Mouse (Mus musculus) retina, postnatal 1 day (tissue): ENCODE data around the gene Mief1.

Experiments used
- DNase-seq: peaks from one replicate; pipeline ENCODE4 v3.0.0-alpha.2; 2012

Mief1 gene

DNA sequence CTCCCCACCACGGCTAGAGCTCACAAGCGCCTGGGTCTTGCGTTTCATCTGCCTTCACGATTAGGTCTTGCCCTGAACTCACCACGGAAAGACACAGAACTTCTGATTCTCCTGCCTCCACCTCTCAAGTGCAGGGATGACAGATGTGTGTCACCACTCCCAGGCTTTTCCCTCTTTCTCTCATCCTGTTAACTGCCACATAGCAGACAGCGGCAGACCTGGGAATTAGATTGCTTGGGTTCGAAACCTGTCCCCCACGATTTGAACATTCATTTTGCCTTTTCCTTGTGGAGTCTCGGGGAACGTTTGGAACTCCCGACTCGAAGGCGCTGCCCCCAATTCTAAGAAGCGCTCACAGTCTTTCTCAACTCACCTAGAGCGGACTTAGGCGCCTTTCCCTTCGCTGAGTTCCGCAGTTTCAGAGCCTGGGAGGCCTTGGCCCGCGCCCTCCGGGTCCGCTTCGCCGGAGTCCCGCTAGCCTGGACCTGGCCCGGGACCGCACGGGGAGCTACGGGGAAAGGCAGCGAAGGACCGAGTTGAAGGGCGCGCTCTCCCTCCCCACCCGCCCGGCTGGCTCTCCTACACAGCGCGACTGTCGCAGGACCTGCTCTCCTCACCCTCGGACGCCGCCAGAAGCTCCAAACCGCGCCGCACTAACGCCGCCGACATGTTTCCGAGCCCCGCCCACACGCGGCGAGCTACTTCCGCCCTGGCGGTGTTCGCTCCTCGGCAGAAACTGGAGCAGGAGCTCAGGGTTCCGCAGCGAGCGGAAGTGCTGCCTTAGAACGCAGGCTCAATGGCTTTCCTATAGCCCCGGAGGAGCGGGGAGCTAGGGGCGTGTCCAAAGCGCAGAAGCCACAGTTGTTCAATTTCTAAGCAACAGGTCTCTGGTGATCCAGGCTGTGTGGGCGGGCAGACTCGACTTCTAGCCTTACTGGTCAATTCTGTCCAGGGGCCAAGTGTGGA lies 30.1 kb downstream of the Mief1 start, which contains the start of gene Rps19bp1:
Gene Rps19bp1, minus strand, starts transcription at position 706 of the 966 bp plus-strand sequence.
- peak; percentile 96 for DNase-seq

DNA sequence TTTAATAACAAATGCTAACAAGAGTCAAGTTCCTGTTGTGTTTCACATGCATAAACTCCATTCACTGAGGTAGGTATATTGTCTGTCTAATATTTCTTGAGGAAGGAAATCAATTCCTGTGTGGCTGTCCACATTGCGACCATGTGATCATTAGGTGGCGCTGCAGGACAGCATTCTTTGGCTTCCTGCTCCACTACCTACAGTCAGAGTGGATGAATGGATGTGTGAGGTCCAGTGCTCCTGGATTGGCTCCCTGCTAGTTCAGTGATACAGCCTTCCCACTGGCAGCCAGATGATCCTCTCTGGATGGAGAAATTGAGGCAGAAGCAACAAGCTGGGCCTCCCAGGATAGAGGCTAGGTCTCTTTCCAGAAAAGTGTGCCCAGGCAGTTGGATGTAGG lies 32.5 kb downstream of the Mief1 start:
- peak; percentile 89 for DNase-seq

DNA sequence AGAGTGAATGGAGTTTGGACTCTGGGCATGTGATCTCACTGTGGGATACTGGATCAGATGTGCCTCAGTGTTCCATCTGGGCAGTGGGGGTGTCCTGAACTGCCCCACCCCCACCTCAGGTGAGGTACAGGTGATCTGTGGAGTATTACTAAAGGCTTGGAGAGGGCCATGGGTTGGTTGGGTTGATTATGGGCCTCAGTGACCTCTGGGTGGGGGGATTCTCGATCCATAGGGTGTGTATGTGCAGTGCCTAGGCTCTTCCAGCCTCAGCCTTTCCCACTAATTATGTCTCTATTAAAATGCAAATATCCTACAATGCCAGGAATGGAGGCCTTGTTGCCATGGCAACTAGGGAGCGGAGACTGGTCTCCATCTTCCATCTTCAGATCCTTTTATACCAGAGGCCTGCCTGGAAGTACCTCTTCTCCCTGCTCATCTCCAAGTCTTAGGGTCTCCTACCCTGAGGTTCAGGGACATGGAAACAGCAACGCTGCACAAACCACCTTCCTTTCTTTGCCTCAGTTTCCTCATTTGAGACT lies 38.1 kb downstream of the Mief1 start:
- DNase-seq = no peak

DNA sequence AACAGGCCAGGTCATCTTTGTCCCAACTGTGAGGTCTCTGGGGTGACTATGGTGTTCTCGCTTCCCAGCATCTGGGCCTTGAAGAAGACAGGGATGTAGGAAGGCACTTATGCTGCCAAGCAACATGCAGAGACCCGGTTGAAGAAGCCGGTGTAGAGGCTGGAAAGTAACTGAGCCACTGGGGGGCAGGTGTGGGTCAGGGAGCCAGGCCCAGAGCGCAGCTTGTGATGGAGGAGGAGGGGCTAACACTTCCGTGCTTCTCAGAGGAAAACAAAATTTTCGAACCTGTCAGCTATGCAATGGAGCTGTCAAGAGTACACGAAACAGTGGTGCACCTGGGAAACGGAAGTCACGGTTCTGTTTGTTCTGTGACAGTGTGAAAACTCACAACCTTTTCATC lies 43.3 kb downstream of the Mief1 start:
- DNase-seq = peak; percentile 50

DNA sequence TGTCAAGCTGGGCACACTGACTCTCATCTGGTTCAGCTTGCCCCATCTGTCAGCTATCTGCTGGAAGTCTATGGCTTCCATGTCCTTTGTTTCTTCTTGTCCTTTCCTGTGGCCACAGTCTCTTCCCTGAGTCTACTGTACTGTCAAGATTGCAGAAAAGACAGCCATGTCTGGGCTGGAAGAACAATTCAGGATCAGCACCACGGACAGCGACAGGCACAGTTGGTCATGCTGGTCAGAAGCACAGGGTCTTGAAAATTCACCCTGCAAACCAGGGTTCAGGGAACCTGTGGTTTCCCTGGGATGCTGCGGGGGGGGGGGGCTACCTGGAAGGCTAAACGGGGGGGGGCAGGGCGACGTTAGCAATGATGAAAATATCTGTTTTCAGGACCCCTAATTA lies 43.8 kb downstream of the Mief1 start:
- peak; percentile 81 for DNase-seq

DNA sequence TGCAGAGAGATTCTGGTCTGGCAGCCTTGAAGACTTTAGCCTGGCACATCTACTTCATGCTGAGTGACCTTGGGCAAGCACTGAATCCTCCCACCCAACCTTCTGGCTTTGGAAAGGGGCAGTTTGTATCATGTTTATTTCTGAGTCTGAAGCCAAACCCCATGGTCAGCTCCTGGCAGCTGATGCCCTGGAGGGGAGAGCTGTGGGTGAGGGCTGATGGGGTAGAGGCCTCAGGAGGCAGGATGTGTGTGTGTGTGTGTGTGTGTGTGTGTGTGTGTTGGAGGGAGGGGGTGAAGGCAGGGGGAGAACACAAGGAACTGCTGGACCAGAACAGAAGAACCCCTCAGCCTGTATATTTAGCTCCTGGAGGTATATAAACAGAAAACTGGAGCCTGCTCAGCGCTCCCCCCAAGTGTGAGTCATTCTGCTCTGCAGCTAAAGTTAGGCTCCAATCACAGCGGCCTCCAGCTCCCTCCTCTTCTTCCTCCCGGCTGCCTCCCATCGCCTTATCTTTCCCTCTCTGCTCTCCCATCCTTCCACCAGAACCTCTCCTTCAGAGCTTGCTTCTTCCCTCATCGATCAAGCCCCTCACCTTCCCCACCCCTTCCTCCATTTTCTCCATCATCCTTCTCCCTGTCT lies 44.4 kb downstream of the Mief1 start:
- no peak for DNase-seq

DNA sequence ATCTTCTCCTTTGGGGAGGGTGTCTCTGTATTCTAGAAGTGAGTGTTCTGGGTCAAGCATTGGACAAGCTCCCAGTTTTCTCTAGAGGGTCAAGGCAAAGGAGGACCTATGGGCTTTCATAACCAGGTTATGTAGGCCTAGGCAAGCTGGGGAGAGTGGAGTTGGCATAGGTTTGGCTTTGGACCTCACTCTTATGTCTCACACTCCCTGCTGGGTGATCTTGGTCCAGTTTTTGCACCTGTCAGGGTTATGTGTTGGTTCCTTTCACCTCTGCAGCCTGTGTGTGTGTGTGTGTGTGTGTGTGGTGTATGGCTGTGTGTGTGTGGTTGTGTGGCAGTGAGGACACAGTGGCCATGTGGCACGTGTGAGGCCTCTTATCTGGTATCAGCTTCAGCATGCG lies 45.2 kb downstream of the Mief1 start:
- DNase-seq = no peak

DNA sequence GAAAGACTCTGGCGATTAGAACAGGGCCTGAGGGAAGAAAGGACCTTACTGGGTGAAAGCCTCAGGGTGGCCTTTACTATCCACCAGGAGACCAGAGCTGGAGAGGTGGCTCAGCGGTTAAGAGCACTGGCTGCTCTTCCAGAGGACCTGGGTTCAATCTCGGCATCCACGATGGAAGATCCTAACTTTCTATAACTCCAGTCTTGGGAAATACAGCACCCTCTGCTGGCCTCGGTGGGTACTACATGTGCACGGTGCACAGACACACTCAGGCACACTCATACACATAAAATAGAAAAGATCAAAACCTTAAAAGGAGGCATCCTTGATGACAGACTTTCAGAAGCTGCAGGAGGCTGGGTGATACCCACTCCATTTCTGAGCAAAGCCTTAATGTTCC lies 46.8 kb downstream of the Mief1 start:
- peak; percentile 67 for DNase-seq

DNA sequence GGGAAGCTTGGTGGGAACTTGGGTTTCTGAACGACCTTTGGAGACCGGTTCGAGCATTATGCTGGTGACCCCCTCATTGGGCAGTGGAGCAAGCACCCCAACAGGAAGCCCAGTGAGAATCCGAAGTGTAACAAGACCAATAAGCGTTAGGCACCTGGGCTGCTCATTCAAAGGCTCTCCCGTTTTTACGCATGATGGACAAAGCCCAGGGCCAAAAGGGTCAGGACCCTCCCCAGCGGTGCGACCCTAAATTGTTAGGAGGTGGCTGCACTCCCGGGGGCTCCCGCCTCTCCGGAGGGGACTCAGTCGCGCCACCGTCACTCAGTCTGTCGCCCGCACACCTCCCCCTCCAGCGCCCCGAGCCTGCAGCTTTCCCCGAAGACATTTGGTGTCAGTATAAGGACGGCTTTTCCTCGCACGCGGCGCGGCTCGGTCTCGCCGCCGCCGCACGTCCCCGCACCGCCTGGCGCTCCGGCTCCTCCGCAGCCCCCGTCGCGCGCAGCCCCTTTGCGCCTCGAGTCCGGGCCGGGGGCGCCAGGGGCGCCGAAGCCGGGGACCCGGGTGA lies 53.1 kb downstream of the Mief1 start, which contains the start of gene Cacna1i:
Gene Cacna1i, plus strand, starts transcription at position 388 of the 565 bp plus-strand sequence.
- DNase-seq = peak; percentile 59

DNA sequence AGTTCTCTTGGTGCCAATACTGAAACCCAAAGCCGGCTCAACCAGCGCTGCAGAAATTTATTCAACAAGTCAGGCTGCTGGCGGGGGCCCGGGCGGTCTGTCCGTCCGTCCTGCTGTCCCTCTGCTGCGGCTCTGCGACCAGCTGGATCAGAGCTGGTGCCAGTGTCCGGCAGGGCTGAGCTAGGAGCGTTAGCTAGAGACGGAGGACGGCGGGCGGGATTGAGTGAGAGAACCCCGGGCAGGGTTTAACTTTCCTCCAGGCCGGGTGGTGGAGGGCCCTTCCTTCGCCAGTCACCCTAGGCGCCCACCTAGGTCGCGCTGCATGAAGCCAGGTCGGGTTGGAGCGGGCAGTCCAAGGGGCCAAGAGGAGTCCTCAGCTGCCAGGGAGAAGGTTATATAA lies 54.2 kb downstream of the Mief1 start:
- DNase-seq = no peak

DNA sequence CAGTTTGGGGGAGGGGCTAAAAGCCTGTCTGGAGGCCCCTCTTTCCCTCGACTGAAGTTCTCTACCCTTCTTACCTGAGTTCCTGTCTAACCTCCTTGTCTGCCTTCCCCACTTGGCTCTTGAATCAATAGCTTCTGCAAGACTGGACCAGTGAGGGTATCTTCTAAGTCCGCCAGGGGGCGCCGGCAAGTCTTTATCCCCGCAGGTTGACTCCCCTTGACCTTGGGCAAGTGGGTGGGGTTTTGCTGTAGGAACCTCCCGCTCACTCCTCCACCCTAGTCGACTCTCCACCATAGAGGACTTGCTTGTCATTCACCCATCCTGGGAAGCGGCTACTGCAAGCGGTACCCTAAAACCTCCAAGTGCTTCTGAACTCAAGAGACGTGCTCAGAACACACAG lies 55.6 kb downstream of the Mief1 start:
- peak; percentile 84 for DNase-seq

DNA sequence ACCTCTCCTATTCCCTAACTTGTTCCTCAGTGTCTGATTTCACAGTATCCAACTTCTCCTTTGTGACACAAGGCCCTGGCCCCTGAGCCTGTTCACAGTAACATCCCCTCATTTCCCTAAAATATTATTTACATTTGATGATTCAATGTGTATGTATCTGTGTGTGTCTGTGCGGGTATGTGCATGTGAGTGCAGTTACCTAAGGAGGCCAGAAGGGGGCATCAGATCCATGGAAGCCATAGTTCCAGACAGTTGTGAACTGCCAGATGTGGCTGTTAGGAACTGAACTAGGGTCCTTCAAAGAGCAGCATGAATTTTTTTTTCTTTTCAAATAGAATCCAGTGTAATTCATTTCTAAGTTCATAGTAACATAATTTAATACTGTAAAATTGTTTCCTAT lies 63.3 kb downstream of the Mief1 start:
- DNase-seq = no peak
